Mouse (Mus musculus): ENCODE results near the gene Cdh13.

GRCm38 (mm10) chr8:118448011-118448410 lies 164.5 kb downstream of the Cdh13 start:
- TF ChIP-seq CTCF (IDR thresholded peaks at IDR 0.05; ENCODE audit: insufficient read depth, low read length) (no peak), POLR2A (IDR thresholded peaks at IDR 0.05; ENCODE audit: borderline replicate concordance, extremely low read depth, low read depth, low read length) (no peak)
